Mouse (Mus musculus) forebrain, embryonic 14.5 days (tissue): ENCODE measurements around the gene Megf6. TPM values are rescaled to one million over a fixed set of nuclear protein-coding genes. Genes with fewer than 3 reads are reported as not detected.

ENCODE experiments used
- ATAC-seq: fragments of 200-750 bp; cut with Nextera tagmentation; 2 replicates; pipeline ENCODE4 v1.8.0; 2017; ENCODE audit warnings: mild to moderate bottlenecking, moderate library complexity
- DNase-seq: peaks from one replicate; pipeline ENCODE4 v3.0.0-alpha.2; 2015; ENCODE audit warnings: low spot score
- H3K27ac ChIP-seq: fragments of 300-500 bp; sonication (generic); 2 replicates; pipeline ENCODE4 v1.5.1; 2014; ENCODE audit warnings: low read depth, mild to moderate bottlenecking, control low read depth, low read length, moderate library complexity
- H3K27me3 ChIP-seq: fragments of 300-500 bp; sonication (generic); replicated peaks from 2 replicates; pipeline ENCODE4 v1.6.1; 2014; ENCODE audit warnings: low read length, control low read depth, mixed read lengths; ENCODE audit not compliant: control insufficient read depth, insufficient read depth
- H3K36me3 ChIP-seq: fragments of 300-500 bp; sonication (generic); 2 replicates; pipeline ENCODE4 v1.6.1; 2014; ENCODE audit warnings: low read length, control low read depth; ENCODE audit not compliant: control insufficient read depth, insufficient read depth
- H3K4me1 ChIP-seq: fragments of 300-500 bp; sonication (generic); 2 replicates; pipeline ENCODE4 v1.6.1; 2014; ENCODE audit warnings: antibody characterized with exemption, low read length, control low read depth; ENCODE audit not compliant: control insufficient read depth, insufficient read depth
- H3K4me2 ChIP-seq: fragments of 300-500 bp; sonication (generic); 2 replicates; pipeline ENCODE4 v1.6.1; 2014; ENCODE audit warnings: mild to moderate bottlenecking, control low read depth, low read length
- H3K4me3 ChIP-seq: fragments of 300-500 bp; sonication (generic); 2 replicates; pipeline ENCODE4 v1.5.1; 2014; ENCODE audit warnings: low read depth, low read length, control low read depth
- H3K9ac ChIP-seq: fragments of 300-500 bp; sonication (generic); 2 replicates; pipeline ENCODE4 v1.6.1; 2014; ENCODE audit warnings: mild to moderate bottlenecking, low read length, control low read depth, moderate library complexity
- H3K9me3 ChIP-seq: fragments of 300-500 bp; sonication (generic); replicated peaks from 2 replicates; pipeline ENCODE4 v1.6.1; 2016; ENCODE audit warnings: low read length, control low read depth, mixed read lengths; ENCODE audit not compliant: control insufficient read depth
- WGBS: fragments of 180-500 bp; shearing (Covaris S2); extraction: QIAGEN DNeasy Blood & Tissue Kit; methylation state at CpG from one replicate; pipeline ENCODE4 v1.1.7; 2014; 5-methylcytosine and 5-hydroxymethylcytosine counted together
- polyA plus RNA-seq: library from polyadenylated mRNA; unstranded; fragments of >200 nt; fragmentation: Nextera tagmentation; extraction: Ambion mirVana; gene quantifications from 2 replicates; pipeline ENCODE4 v1.2.1, GENCODE M21; 2014

The Megf6 gene
- polyA plus RNA-seq, 1 experiment from 2014 or later, result 4.6 TPM

- no peaks in the 10 kb centered on the region for H3K4me1 ChIP-seq
- H3K9ac ChIP-seq, result no peak overlapping the region
- WGBS, result 53% methylated on average over 3 of the region's 3 CpGs
- ATAC-seq (no peak), DNase-seq (peak; percentile 75)
- no peaks in the 10 kb centered on the region for H3K27me3 ChIP-seq
- H3K27ac ChIP-seq, result no peak overlapping the region
- H3K4me2 ChIP-seq, result no peak overlapping the region
- no peak overlapping the region for H3K4me3 ChIP-seq
- 0 out of 2 replicates have a peak, but pooled peaks cover 4% of the 10 kb centered on the region for H3K36me3 ChIP-seq
- no peaks in the 10 kb centered on the region for H3K9me3 ChIP-seq
Observed at GRCm38 (mm10) chr4:154273000-154273399, 102.5 kb downstream of the Megf6 start.

DNA sequence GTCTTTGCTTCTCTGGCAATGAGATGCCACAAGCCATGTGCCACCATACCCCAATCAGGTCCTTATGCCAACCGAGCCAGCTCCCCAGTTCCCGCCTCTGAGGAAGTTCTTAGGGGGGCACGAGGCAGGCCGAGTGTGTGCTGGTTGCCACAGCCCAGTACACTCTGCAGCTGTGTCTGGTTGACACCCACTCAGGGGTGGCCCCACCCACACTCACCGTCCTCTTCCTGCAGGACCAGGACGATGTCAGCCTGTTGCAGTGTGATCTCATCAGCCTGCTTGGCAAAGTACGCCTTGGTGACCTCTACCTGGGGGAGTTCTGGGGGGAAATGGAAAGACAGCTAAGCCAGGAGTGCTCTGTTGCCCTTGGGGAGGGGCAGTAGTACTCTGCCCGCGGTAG, 109.0 kb downstream of the Megf6 start:
- no peak overlapping the region for H3K27ac ChIP-seq
- no peaks in the 10 kb centered on the region for H3K9me3 ChIP-seq
- no peak overlapping the region for H3K4me3 ChIP-seq
- ATAC-seq, result no peak
- DNase-seq, result no peak
- H3K4me2 ChIP-seq, result no peak overlapping the region
- no peak overlapping the region for H3K9ac ChIP-seq
- no peaks in the 10 kb centered on the region for H3K27me3 ChIP-seq
- WGBS, result 86% methylated on average over 9 of the region's 9 CpGs
- H3K4me1 ChIP-seq, result no peaks in the 10 kb centered on the region
- H3K36me3 ChIP-seq, result no peaks in the 10 kb centered on the region

- DNase-seq, result no peak
Observed at GRCm38 (mm10) chr4:154283671-154284070, 113.1 kb downstream of the Megf6 start.

DNA sequence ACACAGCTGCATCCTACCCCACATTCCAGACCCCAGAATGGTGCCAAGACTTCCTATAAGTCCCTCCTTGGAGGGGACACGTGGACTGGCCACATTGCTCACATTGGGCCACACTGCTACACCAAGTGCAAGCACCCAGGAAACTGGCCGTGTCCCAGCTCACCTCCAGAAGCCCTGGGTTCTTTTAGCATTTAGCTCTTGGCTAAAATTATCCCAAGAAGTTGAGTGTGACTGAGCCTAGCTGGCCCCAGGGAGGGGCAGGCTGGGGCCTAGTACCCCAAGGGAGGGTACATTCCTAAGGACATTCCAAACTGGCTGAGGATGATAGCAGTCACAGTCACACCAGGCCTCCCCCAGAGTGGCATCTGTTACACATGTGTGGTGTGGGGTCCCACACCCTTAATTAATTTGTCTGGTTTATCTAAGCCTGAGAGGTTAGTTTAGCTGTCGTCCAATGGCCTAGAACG, 123.2 kb downstream of the Megf6 start:
- Histone ChIP-seq H3K36me3 (no peaks in the 10 kb centered on the region), H3K4me1 (no peaks in the 10 kb centered on the region), H3K9me3 (no peaks in the 10 kb centered on the region), H3K27ac (no peak overlapping the region), H3K4me2 (no peak overlapping the region), H3K9ac (no peak overlapping the region), H3K4me3 (no peak overlapping the region), H3K27me3 (no peaks in the 10 kb centered on the region; the same call in 1 of the 2 replicates)
- DNase-seq (no peak), ATAC-seq (no peak)
- 63% methylated on average over 4 of the region's 4 CpGs for WGBS

More at GRCm38 (mm10) chr4:154283671-154284070, 113.1 kb downstream of the Megf6 start:
- H3K27me3 ChIP-seq, result no peaks in the 10 kb centered on the region
- no peaks in the 10 kb centered on the region for H3K36me3 ChIP-seq
- no peak overlapping the region for H3K4me2 ChIP-seq
- H3K9me3 ChIP-seq, result no peaks in the 10 kb centered on the region
- no peaks in the 10 kb centered on the region for H3K4me1 ChIP-seq
- WGBS, result 72% methylated on average over 7 of the region's 7 CpGs
- H3K27ac ChIP-seq, result no peak overlapping the region
- no peak for ATAC-seq
- no peak overlapping the region for H3K4me3 ChIP-seq
- no peak overlapping the region for H3K9ac ChIP-seq

GRCm38 (mm10) chr4:154294262-154294731, 123.8 kb downstream of the Megf6 start:
- peaks cover 5% of the 10 kb centered on the region for H3K27me3 ChIP-seq
- no peak overlapping the region for H3K9ac ChIP-seq
- no peak overlapping the region for H3K4me3 ChIP-seq
- H3K9me3 ChIP-seq, result no peaks in the 10 kb centered on the region
- no peak overlapping the region for H3K4me2 ChIP-seq
- WGBS, result 67% methylated on average over 8 of the region's 8 CpGs
- ATAC-seq (no peak), DNase-seq (no peak)
- no peak overlapping the region for H3K27ac ChIP-seq
- H3K4me1 ChIP-seq, result no peaks in the 10 kb centered on the region
- H3K36me3 ChIP-seq, result no peaks in the 10 kb centered on the region

DNA sequence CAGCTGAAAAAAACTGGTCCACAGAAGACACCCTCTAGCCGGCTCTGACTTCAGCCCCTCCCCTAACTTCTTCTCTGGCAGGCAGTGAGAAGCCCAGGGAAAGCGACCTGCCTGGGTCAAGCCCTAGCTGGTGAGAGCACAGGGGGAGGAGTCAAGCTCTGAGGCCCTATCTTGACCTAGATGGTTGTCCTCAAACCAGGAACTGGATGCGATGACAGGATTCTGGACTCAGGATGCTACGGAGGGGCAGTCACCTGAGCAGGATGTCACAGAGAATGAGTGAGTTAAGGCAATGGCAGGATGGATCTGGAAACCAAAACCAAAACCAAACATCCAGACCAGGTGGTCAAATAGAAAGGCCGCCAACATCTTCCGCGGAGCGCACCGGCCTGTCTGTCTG, 127.2 kb downstream of the Megf6 start:
- WGBS, result 40% methylated on average over 9 of the region's 9 CpGs
- no peak overlapping the region for H3K9ac ChIP-seq
- H3K27me3 ChIP-seq, result peaks cover 28% of the 10 kb centered on the region

GRCm38 (mm10) chr4:154299541-154300271, 129.2 kb downstream of the Megf6 start:
- 2% methylated on average over 55 of the region's 66 CpGs for WGBS
- Histone ChIP-seq H3K36me3 (no peaks in the 10 kb centered on the region), H3K4me3 (peak overlapping the region; percentile 42), H3K4me2 (peak overlapping the region; percentile 71), H3K27ac (no peak overlapping the region), H3K9me3 (no peaks in the 10 kb centered on the region), H3K4me1 (no peaks in the 10 kb centered on the region), H3K27me3 (peaks cover 28% of the 10 kb centered on the region), H3K9ac (peak overlapping the region; percentile 46)
- ATAC-seq, result 0 out of 2 replicates have a peak, but pooled peaks have one; percentile 34
- no peak for DNase-seq

More for the DNA sequence above, 127.2 kb downstream of the Megf6 start:
- no peak overlapping the region for H3K4me3 ChIP-seq
- ATAC-seq, result no peak
- no peaks in the 10 kb centered on the region for H3K4me1 ChIP-seq
- no peaks in the 10 kb centered on the region for H3K36me3 ChIP-seq
- no peaks in the 10 kb centered on the region for H3K9me3 ChIP-seq
- H3K27ac ChIP-seq, result no peak overlapping the region
- no peak overlapping the region for H3K4me2 ChIP-seq
- no peak for DNase-seq

DNA sequence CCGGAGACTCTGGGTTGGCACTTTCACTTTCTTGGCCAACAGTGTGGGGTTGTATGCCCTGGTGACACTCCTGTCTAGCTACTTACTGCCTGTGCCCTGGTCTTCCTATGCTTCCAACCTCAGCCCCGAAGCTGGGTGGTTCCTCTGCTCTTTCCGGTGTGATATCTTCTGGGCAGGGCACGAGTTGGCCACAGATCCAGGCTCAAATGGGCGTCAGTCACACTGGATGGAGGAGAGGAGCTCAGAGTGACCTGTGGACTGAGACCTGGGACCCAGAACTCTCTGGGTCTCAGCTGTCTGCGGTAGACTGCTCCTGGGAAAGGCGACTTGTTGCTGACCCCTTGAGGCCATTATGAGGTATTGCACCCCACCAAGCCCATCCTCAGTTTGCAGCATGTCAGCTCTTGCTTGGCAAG, 130.9 kb downstream of the Megf6 start, which contains the start of gene Arhgef16:
Arhgef16 (minus strand) TSS at position 211 of the 416 bp plus-strand sequence.
- Histone ChIP-seq H3K27me3 (peaks cover 28% of the 10 kb centered on the region), H3K4me2 (no peak within 1 kb of the TSS)
- WGBS, result 20% methylated on average over 7 of the region's 7 CpGs

DNA sequence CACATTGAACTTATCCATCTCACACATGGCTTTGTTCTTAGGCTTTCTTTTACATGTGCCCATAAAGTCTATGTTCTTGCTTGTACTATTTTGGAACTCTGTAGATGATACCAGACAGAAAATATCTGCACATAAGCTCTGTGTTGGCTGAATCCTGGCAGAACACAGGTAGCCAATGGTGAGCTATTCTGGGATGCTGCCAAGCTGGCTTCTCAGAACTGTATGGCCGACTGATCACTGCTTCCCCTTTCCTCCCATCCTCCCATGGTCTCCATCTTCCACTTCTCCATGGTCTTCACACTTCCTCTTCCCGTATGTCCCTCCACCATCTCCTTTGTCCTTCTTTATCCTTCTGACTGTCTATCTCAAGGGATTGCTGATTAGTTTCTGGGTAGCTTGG, 138.6 kb downstream of the Megf6 start:
- no peak for ATAC-seq
- Histone ChIP-seq H3K9ac (no peak overlapping the region), H3K36me3 (no peaks in the 10 kb centered on the region), H3K4me3 (no peak overlapping the region), H3K27ac (no peak overlapping the region), H3K9me3 (no peaks in the 10 kb centered on the region), H3K27me3 (no peaks in the 10 kb centered on the region), H3K4me1 (no peaks in the 10 kb centered on the region; the same call in 1 of the 2 replicates), H3K4me2 (no peak overlapping the region)
- 86% methylated on average over 2 of the region's 2 CpGs for whole genome bisulfite sequencing
- no peak for DNase-seq

More for the DNA sequence above, 130.9 kb downstream of the Megf6 start, which contains the start of gene Arhgef16:
- H3K9me3 ChIP-seq, result no peaks in the 10 kb centered on the region
- 0 out of 2 replicates have a peak, but pooled peaks have one; percentile 26 for ATAC-seq
- H3K4me3 ChIP-seq, result no peak within 1 kb of the TSS
- peak; percentile 74 for DNase-seq
- H3K36me3 ChIP-seq, result no peaks in the 10 kb centered on the region
- H3K4me1 ChIP-seq, result no peaks in the 10 kb centered on the region
- no peak within 1 kb of the TSS for H3K9ac ChIP-seq
- H3K27ac ChIP-seq, result no peak within 1 kb of the TSS
